Mouse (Mus musculus): Measurements from ENCODE around the gene 2310039H08Rik.

DNA sequence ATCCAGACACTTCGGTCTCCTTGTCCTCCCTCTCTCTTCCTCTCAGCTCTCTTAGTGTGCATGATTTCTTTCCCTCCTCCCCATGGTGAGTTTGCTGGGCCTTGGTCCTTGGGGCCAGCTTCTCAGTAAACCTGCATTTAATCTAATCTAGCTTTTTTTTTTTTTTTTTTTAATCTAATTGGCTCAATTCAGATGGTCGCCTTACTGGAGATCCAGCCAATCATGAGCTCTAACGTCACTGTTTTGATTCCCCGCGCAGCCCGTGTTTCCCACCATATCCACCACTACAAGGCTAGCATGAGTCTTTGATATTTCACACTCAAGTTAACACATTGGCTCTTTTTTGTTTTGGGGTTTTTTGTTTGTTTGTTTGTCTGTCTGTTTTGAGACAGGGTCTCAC, 42.1 kb downstream of the 2310039H08Rik start:
- TF ChIP-seq CTCF (IDR thresholded peaks at IDR 0.05; ENCODE audit: low read depth) = no peak
- TF ChIP-seq EP300 (optimal IDR thresholded peaks at IDR 0.05) = no peak
